Mouse (Mus musculus): ENCODE data around the gene Tnfrsf19.

- TF ChIP-seq EP300 (IDR thresholded peaks at IDR 0.05; ENCODE audit: insufficient read depth, low read depth, low read length): no peak
- no peak for TF ChIP-seq CTCF (IDR thresholded peaks at IDR 0.05; ENCODE audit: low read depth, low read length)
- no peak for TF ChIP-seq POLR2A (IDR thresholded peaks at IDR 0.05; ENCODE audit: insufficient read depth, low read length)
These were observed 70.1 kb downstream of the Tnfrsf19 start for GRCm38 (mm10) chr14:60976231-60976630.

All from ES-Bruce4 (cell line).